Mouse (Mus musculus) MEL (cell line): Measurements from ENCODE around the gene Gm1604a.
"Not testable (repeated sequence)": the region's sequence is repeated elsewhere in the genome, so short reads cannot be mapped to it uniquely, and the experiment has no call there.

Source experiments
- CTCF ChIP-seq, 3 experiments: IDR thresholded peaks in 2 of 3; conservative IDR thresholded peaks in 1 of 3; 2 replicates each; pipeline ENCODE4 v1.5.1; 2011 to 2012; ENCODE audit warnings: low read length in 3 of 3, low read depth in 2 of 3, mild to moderate bottlenecking in 2 of 3, improper control_type of control experiment in 1 of 3, inconsistent platforms in 1 of 3, mixed read lengths in 1 of 3, moderate library complexity in 1 of 3; ENCODE audit not compliant: control insufficient read depth in 1 of 3, insufficient read depth in 1 of 3, poor library complexity in 1 of 3, severe bottlenecking in 1 of 3
- EP300 ChIP-seq, 2 experiments: IDR thresholded peaks; 2 replicates each; pipeline ENCODE4 v1.6.1; 2011; ENCODE audit warnings: improper control_type of control experiment in 2 of 2, low read length in 2 of 2, low read depth in 1 of 2, mild to moderate bottlenecking in 1 of 2
- MAFK ChIP-seq: IDR thresholded peaks from 2 replicates; pipeline ENCODE4 v1.6.1; 2011; ENCODE audit warnings: low read depth, mild to moderate bottlenecking, low read length, improper control_type of control experiment, borderline replicate concordance
- POLR2A ChIP-seq, 2 experiments: IDR thresholded peaks; 2 replicates each; pipeline ENCODE4 v1.6.1; 2011 to 2012; ENCODE audit warnings: low read length in 2 of 2, mild to moderate bottlenecking in 2 of 2, control low read depth in 1 of 2, improper control_type of control experiment in 1 of 2, low read depth in 1 of 2, moderate library complexity in 1 of 2; ENCODE audit not compliant: control insufficient read depth in 1 of 2, insufficient read depth in 1 of 2, poor library complexity in 1 of 2
- SMC3 ChIP-seq: IDR thresholded peaks from 2 replicates; pipeline ENCODE4 v1.6.1; 2011; ENCODE audit warnings: low read depth, low read length, improper control_type of control experiment

DNA sequence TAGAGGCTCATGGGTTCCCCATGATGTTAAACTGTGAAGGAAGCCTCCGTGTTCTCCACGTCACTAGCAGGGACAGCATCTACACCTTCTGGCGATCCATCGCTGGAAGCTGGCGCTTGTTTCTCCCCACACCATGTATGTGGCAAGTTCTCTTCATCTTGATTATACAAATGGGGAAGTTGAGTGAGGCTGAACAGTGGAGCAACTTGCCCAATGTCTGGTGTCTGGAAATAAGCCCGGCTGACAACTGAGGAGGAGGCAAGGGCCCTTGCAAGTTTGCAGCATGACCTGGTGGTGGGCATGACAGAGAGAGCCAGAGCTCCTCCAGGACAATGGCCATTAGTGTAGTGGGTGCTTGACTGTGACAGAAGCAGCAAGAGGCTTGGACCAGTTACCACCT is 50.2 kb downstream of the Gm1604a start:
- TF ChIP-seq CTCF (IDR thresholded peaks at IDR 0.05 in 2 of 3, conservative IDR thresholded peaks at IDR 0.05 in 1 of 3; ENCODE audit: control insufficient read depth in 1 of 3, insufficient read depth in 1 of 3, low read depth in 2 of 3, low read length in 3 of 3, poor library complexity in 1 of 3, severe bottlenecking in 1 of 3); EP300 (IDR thresholded peaks at IDR 0.05; ENCODE audit: low read depth in 1 of 2, low read length in 2 of 2); POLR2A (IDR thresholded peaks at IDR 0.05; ENCODE audit: control insufficient read depth in 1 of 2, insufficient read depth in 1 of 2, low read depth in 1 of 2, low read length in 2 of 2, poor library complexity in 1 of 2); MAFK; SMC3: not testable (repeated sequence)
